Mouse (Mus musculus): ENCODE results near the gene Trmt11. TPM values are rescaled to one million over a fixed set of nuclear protein-coding genes. Genes with fewer than 3 reads are reported as not detected.
A peak's percentile ranks its signal among the peaks of the same experiment; 100 is the strongest.

The Trmt11 gene
- total RNA-seq, 2 experiments from 2014 or later, result 10.1 to 10.9 TPM

GRCm38 (mm10) chr10:30618091-30618917 is 17.8 kb upstream of the Trmt11 start:
- peak; percentile 99 for DNase-seq (ENCODE audit: low spot score in 2 of 2)
- Histone ChIP-seq H3K27ac (peak overlapping the region; percentile 93), H3K4me3 (peak overlapping the region; percentile 74)
- TF ChIP-seq CTCF (conservative IDR thresholded peaks at IDR 0.05), result peak; percentile 63

DNA sequence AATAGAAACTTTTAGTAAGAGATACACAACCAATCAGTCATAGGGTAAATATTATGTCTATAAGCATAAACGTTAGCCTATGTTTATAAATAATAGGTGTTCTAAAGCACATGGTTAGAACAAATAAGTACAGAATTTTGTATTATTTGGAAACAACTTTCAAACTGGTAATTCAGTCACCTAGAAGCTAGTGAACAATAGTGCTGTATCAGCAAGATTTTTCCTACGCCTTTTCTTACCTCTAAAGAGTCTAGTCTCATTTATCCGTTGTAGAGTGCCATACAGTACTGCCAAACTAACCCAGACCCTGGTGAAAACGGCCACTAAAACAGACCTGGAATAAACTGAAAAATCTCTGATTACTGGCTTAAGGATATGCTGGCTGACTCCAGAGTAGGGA is 12.5 kb upstream of the Trmt11 start:
- no peak for DNase-seq (ENCODE audit: low spot score in 2 of 2)
- no peak overlapping the region for H3K4me3 ChIP-seq
- no peak for TF ChIP-seq CTCF (conservative IDR thresholded peaks at IDR 0.05)

DNA sequence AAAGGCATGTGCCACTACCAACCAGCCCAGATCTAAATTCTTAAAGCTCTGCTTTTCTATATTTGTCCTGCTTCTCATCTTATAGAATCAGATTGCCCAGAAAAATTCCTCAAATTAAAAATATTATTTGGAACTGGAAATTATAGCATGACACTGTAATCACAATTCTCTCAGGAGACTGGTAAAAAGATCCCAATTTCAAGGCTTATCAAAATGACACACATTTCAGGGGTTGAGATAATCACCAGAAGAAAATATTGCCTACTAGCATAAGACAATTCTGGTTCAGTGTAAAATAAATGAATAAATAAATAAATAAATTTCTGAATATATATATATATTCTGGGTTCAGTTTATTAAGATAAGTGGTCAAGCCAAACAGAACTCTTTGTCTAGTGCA is 9.1 kb upstream of the Trmt11 start:
- H3K4me3 ChIP-seq, result no peak overlapping the region
- no peak for TF ChIP-seq CTCF (conservative IDR thresholded peaks at IDR 0.05)
- H3K27ac ChIP-seq, result no peak overlapping the region
- DNase-seq (ENCODE audit: low spot score in 2 of 2), result no peak

More for the DNA sequence above, 12.5 kb upstream of the Trmt11 start:
- H3K27ac ChIP-seq, result no peak overlapping the region

GRCm38 (mm10) chr10:30608109-30608508 is 7.6 kb upstream of the Trmt11 start:
- Histone ChIP-seq H3K27ac (no peak overlapping the region), H3K4me3 (no peak overlapping the region)
- TF ChIP-seq CTCF (conservative IDR thresholded peaks at IDR 0.05), result 0 out of 2 replicates have a peak, but pooled peaks have one; percentile 18

DNA sequence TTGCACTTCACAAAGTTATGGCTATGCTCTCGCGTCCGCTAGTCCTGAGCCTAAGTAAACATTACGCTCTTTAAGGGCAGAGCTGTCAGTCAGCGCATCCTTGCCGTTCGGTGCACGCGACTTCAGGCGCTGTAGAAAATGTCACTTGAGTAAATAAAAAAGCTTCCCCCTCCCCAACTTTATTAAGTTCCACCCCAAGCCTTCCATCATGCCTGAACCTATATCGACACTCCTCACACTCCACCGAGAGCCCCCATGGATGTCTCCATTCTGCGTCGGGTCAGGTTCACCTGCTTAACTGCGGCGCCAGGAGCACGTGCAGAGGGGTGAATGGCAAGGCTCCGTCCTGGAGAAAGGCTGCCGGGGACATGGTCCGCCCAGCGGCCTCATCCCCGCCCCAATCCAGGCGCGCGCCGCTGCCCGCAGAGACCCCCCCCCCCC is 435 bp downstream of the Trmt11 start:
- no peak for DNase-seq (ENCODE audit: low spot score in 2 of 2)
- peak overlapping the region; percentile 89 for H3K4me3 ChIP-seq
- no peak for TF ChIP-seq CTCF (conservative IDR thresholded peaks at IDR 0.05)
- peak overlapping the region; percentile 92 for H3K27ac ChIP-seq

More at GRCm38 (mm10) chr10:30608109-30608508, 7.6 kb upstream of the Trmt11 start:
- DNase-seq (ENCODE audit: low spot score in 2 of 2), result no peak

DNA sequence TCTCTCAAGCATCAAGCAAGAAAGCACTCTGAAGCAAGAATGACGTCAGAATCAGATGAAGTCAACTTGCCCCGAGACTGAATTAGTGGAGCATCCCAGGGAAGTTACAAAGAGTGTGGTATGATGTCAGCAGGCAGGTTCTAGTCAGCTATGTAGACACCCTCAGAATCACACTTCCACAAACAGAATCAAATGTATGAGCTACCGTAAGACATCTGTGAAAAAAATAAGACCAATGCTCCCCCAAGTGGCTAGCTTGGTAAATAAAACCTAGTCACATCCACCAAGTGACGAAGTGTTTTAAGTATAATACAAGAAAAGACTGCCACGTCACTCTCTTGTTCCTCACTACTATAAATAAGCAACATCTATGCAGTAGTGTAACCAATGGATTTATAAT is 13.5 kb downstream of the Trmt11 start:
- TF ChIP-seq CTCF (conservative IDR thresholded peaks at IDR 0.05), result peak; percentile 72
- Histone ChIP-seq H3K27ac (no peak overlapping the region), H3K4me3 (no peak overlapping the region)
- DNase-seq (ENCODE audit: low spot score in 2 of 2), result peak in 1 of 2 experiments; percentile 39

GRCm38 (mm10) chr10:30585691-30586090 is 14.9 kb downstream of the Trmt11 start:
- no peak overlapping the region for H3K27ac ChIP-seq
- DNase-seq (ENCODE audit: low spot score in 2 of 2), result no peak
- no peak overlapping the region for H3K4me3 ChIP-seq
- TF ChIP-seq CTCF (conservative IDR thresholded peaks at IDR 0.05), result no peak

GRCm38 (mm10) chr10:30577670-30578280 is 22.8 kb downstream of the Trmt11 start:
- TF ChIP-seq CTCF (conservative IDR thresholded peaks at IDR 0.05), result no peak
- H3K4me3 ChIP-seq, result no peak overlapping the region
- no peak for DNase-seq (ENCODE audit: low spot score in 2 of 2)
- no peak overlapping the region for H3K27ac ChIP-seq

DNA sequence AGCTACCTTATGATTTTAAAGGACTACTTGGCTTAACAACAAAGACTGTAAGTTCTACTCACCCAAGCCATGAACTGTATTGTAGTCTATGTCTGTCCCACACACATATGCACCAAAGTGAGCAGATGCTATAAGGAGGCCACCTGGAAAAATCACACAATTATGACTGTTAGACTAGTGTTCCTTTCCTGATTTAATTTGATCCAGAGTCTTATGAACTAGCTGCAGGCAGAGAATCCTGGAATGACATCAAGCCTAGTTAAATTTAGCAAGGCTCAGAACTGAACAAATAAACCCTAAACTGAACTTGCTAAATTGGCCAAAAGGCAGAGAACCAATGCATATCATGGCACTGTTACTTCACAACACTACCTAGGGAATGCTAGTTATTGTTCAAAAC is 34.2 kb downstream of the Trmt11 start:
- Histone ChIP-seq H3K27ac (no peak overlapping the region), H3K4me3 (no peak overlapping the region)
- no peak for TF ChIP-seq CTCF (conservative IDR thresholded peaks at IDR 0.05)
- peak in 1 of 2 experiments; percentile 3 for DNase-seq (ENCODE audit: low spot score in 2 of 2)

DNA sequence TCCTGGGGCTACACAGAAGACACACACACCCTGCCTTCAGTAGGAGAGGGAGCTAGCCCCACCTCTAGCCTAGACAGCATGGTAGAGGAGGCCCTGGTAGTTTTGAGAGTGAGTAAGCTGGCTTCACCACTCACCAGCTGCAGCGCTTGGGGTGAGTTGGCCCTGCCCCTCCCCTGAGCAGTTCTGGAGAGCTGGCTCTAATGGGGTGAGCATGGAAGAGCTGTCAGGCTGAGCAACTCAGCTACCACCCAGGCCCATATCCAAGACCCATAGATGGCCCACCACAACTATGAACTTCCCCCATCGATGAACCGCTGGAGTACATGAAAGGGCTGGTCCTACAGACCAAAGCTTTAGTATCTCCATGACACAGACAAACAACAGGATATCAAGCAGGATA is 35.9 kb downstream of the Trmt11 start:
- no peak for TF ChIP-seq CTCF (conservative IDR thresholded peaks at IDR 0.05)
- Histone ChIP-seq H3K4me3 (no peak overlapping the region), H3K27ac (no peak overlapping the region)
- DNase-seq (ENCODE audit: low spot score in 2 of 2), result no peak

GRCm38 (mm10) chr10:30555686-30556578 is 44.6 kb downstream of the Trmt11 start:
- no peak for TF ChIP-seq CTCF (conservative IDR thresholded peaks at IDR 0.05)
- no peak overlapping the region for H3K4me3 ChIP-seq
- H3K27ac ChIP-seq, result no peak overlapping the region
- DNase-seq (ENCODE audit: low spot score in 2 of 2), result no peak

- TF ChIP-seq CTCF (conservative IDR thresholded peaks at IDR 0.05), result no peak
- Histone ChIP-seq H3K4me3 (no peak overlapping the region), H3K27ac (no peak overlapping the region)
- DNase-seq (ENCODE audit: low spot score in 2 of 2), result no peak
Measured at GRCm38 (mm10) chr10:30552377-30552776, 48.2 kb downstream of the Trmt11 start.

DNA sequence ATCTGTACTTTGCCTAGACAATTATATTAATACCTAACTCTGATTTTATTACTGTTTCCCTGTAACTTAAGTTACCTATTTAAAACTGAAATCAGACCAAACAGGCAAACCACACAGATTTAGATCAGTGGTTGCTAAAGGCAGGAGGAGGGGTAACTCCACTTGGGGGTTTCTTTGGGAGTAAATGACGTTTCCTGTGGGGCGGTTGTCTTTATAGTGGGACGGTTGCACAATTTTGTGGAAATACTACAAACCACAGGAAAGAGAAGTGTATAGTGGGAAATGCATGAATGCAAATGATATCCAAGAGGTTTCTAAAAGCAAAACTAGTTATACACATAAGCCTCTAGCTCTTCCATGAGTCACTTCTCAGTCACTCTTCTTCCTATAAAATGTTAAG is 50.6 kb downstream of the Trmt11 start:
- no peak for DNase-seq (ENCODE audit: low spot score in 2 of 2)
- H3K27ac ChIP-seq, result no peak overlapping the region
- no peak overlapping the region for H3K4me3 ChIP-seq
- TF ChIP-seq CTCF (conservative IDR thresholded peaks at IDR 0.05), result no peak
